38 mouse cellular contexts compared by ENCODE assay signal in the genomic region with DNA sequence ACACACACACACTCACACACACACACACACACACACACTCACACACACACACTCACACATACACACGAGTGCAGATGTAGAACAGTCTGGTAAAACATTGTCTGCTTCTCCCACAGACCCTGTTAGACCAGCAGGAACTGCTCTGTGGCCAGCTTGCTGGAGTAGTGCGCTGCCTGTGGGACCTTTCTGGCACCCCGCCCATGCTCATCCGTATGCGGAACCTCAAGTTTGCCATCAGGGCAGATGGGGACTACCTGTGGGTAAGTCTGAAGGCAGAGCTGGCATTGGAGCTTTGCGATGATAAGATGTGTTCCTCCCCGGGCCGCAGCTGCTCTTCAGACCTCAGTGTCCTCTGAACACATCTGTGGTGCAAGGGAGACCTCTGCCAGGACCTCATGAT. TPM values are rescaled to one million over a fixed set of nuclear protein-coding genes. Genes with fewer than 3 reads are reported as not detected.
"Had no signal": no experiment of that assay in that cellular context is flagged by ENCODE, and none has a peak within 500 bp of the region (broad histone marks: within the 10 kb centered on the region; RNA-seq: fewer than 3 reads in every experiment).

No protein-coding gene starts in this region.

- H3K9me3 ChIP-seq: heart, embryonic 13.5 days; heart, embryonic 15.5 days; kidney, embryonic 15.5 days; limb, embryonic 13.5 days; limb, embryonic 15.5 days; liver, embryonic 12.5 days had no signal

- H3K27me3 ChIP-seq: heart, embryonic 13.5 days; heart, embryonic 15.5 days; kidney, embryonic 15.5 days; limb, embryonic 13.5 days; limb, embryonic 15.5 days; liver, embryonic 12.5 days had no signal

- H3K4me3 ChIP-seq: heart, adult 2 months; heart, embryonic 13.5 days; heart, embryonic 15.5 days; kidney, embryonic 15.5 days; left cerebral cortex, adult 2 months; limb, embryonic 13.5 days; limb, embryonic 15.5 days; liver, embryonic 12.5 days had no signal

- ATAC-seq: hindbrain, embryonic 16.5 days; intestine, embryonic 16.5 days; liver, embryonic 12.5 days had no signal

- H3K27ac ChIP-seq: heart, adult 2 months; heart, embryonic 13.5 days; heart, embryonic 15.5 days; hindbrain, embryonic 14.5 days; kidney, embryonic 15.5 days; kidney, postnatal 0 days; left cerebral cortex, adult 2 months; limb, embryonic 13.5 days; limb, embryonic 15.5 days; liver, embryonic 12.5 days; liver, embryonic 14.5 days had no signal

- H3K9ac ChIP-seq: heart, embryonic 13.5 days; heart, embryonic 15.5 days; hindbrain, embryonic 14.5 days; kidney, embryonic 15.5 days; limb, embryonic 13.5 days; limb, embryonic 15.5 days; liver, embryonic 12.5 days; liver, embryonic 14.5 days had no signal

- H3K4me1 ChIP-seq: heart, embryonic 15.5 days had no signal

- DNase-seq: gastrocnemius, postnatal 14 days; gastrocnemius, postnatal 36 days; heart, adult 11 months; heart, adult 2 months; heart, postnatal 14 days; heart, postnatal 36 days; kidney, adult 11 months; kidney, adult 2 months; kidney, adult 9 months; kidney, postnatal 14 days; kidney, postnatal 36 days; layer of hippocampus, adult 9-11 months; layer of hippocampus, postnatal 36 days had no signal

- H3K4me2 ChIP-seq: heart, embryonic 11.5 days; heart, embryonic 13.5 days; heart, embryonic 15.5 days; hindbrain, embryonic 14.5 days; kidney, embryonic 15.5 days; limb, embryonic 13.5 days; limb, embryonic 15.5 days; liver, embryonic 12.5 days had no signal

RNA-seq across cellular contexts. Expression of a gene that starts 6.7 kb away (rescaled TPM):
- total RNA-seq: gastrocnemius, adult 18-20 months; gastrocnemius, adult 8-10 months; gastrocnemius, postnatal 14 days; gastrocnemius, postnatal 36 days; hematopoietic stem cell, adult 5-6 weeks; layer of hippocampus, adult 18-20 months; layer of hippocampus, adult 8-10 months; layer of hippocampus, postnatal 14 days; layer of hippocampus, postnatal 36 days; left cerebral cortex, adult 2 months; left cerebral cortex, postnatal 14 days; left cerebral cortex, postnatal 36 days had no signal
- polyA plus RNA-seq: gonadal fat pad, adult 2 months; heart, postnatal 0 days; kidney, adult 2 months; large intestine, adult 2 months; liver, adult 2 months had no signal

RNA-seq across cellular contexts. Expression of a gene that starts 45.5 kb away (rescaled TPM):
- total RNA-seq: hematopoietic stem cell, adult 5-6 weeks; liver, adult 2 months had no signal
- polyA plus RNA-seq: liver, adult 2 months had no signal
